Mouse (Mus musculus): ENCODE measurements around the gene Pfn3.

DNA sequence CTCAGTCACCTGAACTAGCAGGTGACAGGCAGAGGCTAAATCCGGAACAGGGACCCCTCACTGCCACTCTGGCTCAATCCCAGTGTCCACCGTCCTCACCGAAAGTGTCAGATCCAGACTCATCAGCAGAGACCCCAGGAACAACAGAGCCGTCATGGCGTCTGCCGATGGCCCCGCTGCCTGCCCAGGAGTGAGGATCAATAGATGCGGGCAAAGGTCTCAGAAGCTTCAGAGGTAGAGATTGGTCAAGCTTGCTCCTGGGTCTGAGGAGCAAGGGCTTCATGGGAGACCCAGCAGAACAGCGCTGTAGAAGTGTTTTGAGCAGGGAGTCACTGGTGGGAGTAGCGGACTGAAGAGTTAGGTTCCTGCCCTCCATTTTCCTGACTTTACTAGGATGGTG lies 11.6 kb upstream of the Pfn3 start, which contains the start of gene F12:
- TF ChIP-seq CTCF (IDR thresholded peaks at IDR 0.05; ENCODE audit: low read depth, low read length): no peak
- no peak for TF ChIP-seq POLR2A (IDR thresholded peaks at IDR 0.05; ENCODE audit: insufficient read depth, low read length)
- TF ChIP-seq EP300 (IDR thresholded peaks at IDR 0.05; ENCODE audit: insufficient read depth, low read depth, low read length): no peak

Data from ES-Bruce4 (cell line).